Mouse (Mus musculus): Measurements from ENCODE around the gene Gm4981.
"Not testable (repeated sequence)": the region's sequence is repeated elsewhere in the genome, so short reads cannot be mapped to it uniquely, and the experiment has no call there.

Gm4981 gene

GRCm38 (mm10) chr10:58223161-58223560 is 13.3 kb downstream of the Gm4981 start:
- not testable (repeated sequence) for DNase-seq (ENCODE audit: low read depth, low spot score)

GRCm38 (mm10) chr10:58221571-58221970 is 14.9 kb downstream of the Gm4981 start:
- not testable (repeated sequence) for DNase-seq (ENCODE audit: low read depth, low spot score)

DNA sequence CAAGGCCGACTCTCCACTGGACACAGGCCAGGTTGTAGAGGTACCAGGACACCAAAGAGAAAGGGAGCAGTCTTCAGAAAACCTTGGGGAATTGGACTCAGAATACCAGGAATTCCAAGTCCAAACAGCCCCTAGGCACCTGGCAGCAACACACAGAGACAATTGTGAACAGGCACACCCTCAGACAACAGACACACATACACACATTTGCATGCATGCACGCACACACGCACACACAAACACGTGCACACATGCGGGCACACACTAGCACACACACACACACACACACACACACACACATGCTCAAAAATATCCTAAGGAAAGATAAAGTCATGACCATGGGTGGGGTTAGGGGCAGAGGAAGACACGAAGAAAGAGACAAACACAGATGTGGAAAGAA is 15.8 kb downstream of the Gm4981 start:
- DNase-seq (ENCODE audit: low read depth, low spot score) = no peak

GRCm38 (mm10) chr10:58217366-58217765 is 19.1 kb downstream of the Gm4981 start:
- DNase-seq (ENCODE audit: low read depth, low spot score) = no peak

GRCm38 (mm10) chr10:58215353-58215752 is 21.1 kb downstream of the Gm4981 start:
- no peak for DNase-seq (ENCODE audit: low read depth, low spot score)

DNA sequence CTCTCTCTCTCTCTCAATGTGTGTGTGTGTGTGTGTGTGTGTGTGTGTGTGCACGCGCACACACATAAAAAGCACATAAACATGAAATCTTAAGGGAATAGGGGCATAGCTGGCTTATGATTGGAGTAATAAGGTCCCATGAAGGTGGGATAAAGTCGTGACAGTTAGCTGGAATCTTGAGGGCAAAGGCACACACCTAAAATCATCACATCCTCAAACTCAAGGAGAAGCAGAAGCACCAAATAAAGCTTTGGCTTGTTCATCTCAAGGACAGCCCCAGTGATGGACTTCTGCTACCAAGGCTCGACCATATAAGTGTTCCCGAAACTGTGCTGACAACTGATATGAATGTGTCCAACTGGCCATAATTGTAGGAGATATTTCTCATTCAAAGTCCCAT is 21.6 kb downstream of the Gm4981 start:
- DNase-seq (ENCODE audit: low read depth, low spot score) = no peak

DNA sequence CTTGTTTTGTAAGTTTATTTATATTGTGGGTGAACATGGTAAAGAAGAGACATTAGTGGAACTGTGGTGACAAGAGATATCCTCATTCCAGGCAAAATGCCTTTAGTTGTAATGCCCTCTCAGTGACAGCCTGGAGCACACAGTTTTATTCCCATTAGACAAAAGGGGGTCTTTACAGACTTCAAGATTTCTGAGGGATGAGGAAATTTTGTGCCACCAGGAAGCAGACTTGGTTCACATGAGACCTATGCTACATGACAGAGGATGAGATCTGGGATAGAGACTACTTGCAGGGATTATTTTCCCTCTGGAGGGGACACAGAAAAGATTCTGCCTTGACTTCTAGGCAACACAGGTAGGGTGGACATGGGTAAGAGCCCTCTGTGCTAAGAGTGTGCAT is 22.0 kb downstream of the Gm4981 start:
- DNase-seq (ENCODE audit: low read depth, low spot score) = no peak

GRCm38 (mm10) chr10:58212230-58212629 is 24.3 kb downstream of the Gm4981 start:
- DNase-seq (ENCODE audit: low read depth, low spot score) = no peak

- DNase-seq (ENCODE audit: low read depth, low spot score) = no peak
Observed at GRCm38 (mm10) chr10:58211213-58211612, 25.3 kb downstream of the Gm4981 start.

- DNase-seq (ENCODE audit: low read depth, low spot score) = no peak
Observed at GRCm38 (mm10) chr10:58210514-58210913, 26.0 kb downstream of the Gm4981 start.

GRCm38 (mm10) chr10:58209710-58210467 is 26.6 kb downstream of the Gm4981 start:
- no peak for DNase-seq (ENCODE audit: low read depth, low spot score)

- DNase-seq (ENCODE audit: low read depth, low spot score) = no peak
Observed at GRCm38 (mm10) chr10:58206639-58207404, 29.7 kb downstream of the Gm4981 start.

DNA sequence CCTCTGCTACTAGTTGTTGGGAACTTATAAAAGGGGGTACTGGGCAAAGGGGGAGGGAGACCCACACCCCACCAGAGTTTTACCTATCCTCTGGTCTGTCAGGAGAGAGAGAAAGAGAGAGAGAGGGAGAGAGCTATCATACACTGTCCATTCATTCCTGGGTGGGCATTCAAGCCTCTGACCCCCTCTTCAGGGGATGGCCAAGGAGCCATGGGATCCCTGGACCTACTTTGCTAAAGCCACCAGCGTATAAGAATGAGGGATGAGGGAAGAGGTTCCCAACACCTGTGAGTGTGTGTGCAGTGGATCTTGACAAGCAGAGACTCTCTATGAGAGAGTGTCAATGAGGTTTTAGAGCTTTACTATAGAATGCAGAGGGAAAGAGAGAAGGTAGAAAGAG is 30.5 kb downstream of the Gm4981 start:
- no peak for DNase-seq (ENCODE audit: low read depth, low spot score)

Measured in mesoderm, embryonic 11.5 days (tissue).